Mouse (Mus musculus): ENCODE data around the gene Clk3. TPM values are rescaled to one million over a fixed set of nuclear protein-coding genes. Genes with fewer than 3 reads are reported as not detected.

Gene Clk3
- 70.6 and 79.7 TPM in 2 replicates for polyA plus RNA-seq (2016; fragmentation: Nextera tagmentation; extraction: Ambion mirVana)

- H3K27me3 ChIP-seq (ENCODE audit: insufficient read depth, poor library complexity, severe bottlenecking), result no peaks in the 10 kb centered on the region
- no peaks in the 10 kb centered on the region for H3K9me3 ChIP-seq
- under 1% methylated on average over 93 of the region's 93 CpGs for WGBS
- peaks cover 13% of the 10 kb centered on the region for H3K36me3 ChIP-seq
- peaks cover 71% of the 10 kb centered on the region for H3K4me1 ChIP-seq
- H3K4me3 ChIP-seq, result peak within 1 kb of the TSS; percentile 96
- peak within 1 kb of the TSS; percentile 100 for H3K27ac ChIP-seq
- DNase-seq (ENCODE audit: low spot score), result peak; percentile 91
Observed at GRCm38 (mm10) chr9:57765364-57766351, at the start of gene Clk3. Gene Clk3, minus strand, starts transcription at chr9:57765860.

- peak overlapping the region; percentile 75 for H3K27ac ChIP-seq
- no peak for DNase-seq (ENCODE audit: low spot score)
- 26% methylated on average over 3 of the region's 3 CpGs for WGBS
- no peaks in the 10 kb centered on the region for H3K9me3 ChIP-seq
- H3K4me1 ChIP-seq, result peaks cover 96% of the 10 kb centered on the region
- H3K4me3 ChIP-seq, result no peak overlapping the region
- no peaks in the 10 kb centered on the region for H3K27me3 ChIP-seq (ENCODE audit: insufficient read depth, poor library complexity, severe bottlenecking)
- peaks cover 6% of the 10 kb centered on the region for H3K36me3 ChIP-seq
Observed at GRCm38 (mm10) chr9:57814866-57815265, 49.2 kb upstream of the Clk3 start.

GRCm38 (mm10) chr9:57814014-57814413 is 48.4 kb upstream of the Clk3 start:
- DNase-seq (ENCODE audit: low spot score), result no peak
- WGBS, result 33% methylated on average over 1 of the region's 1 CpGs
- H3K27ac ChIP-seq, result peak overlapping the region; percentile 75
- peaks cover 13% of the 10 kb centered on the region for H3K36me3 ChIP-seq
- H3K27me3 ChIP-seq (ENCODE audit: insufficient read depth, poor library complexity, severe bottlenecking), result no peaks in the 10 kb centered on the region
- peaks cover 100% of the 10 kb centered on the region for H3K4me1 ChIP-seq
- H3K9me3 ChIP-seq, result no peaks in the 10 kb centered on the region
- no peak overlapping the region; the same call in 1 of the 2 replicates for H3K4me3 ChIP-seq

GRCm38 (mm10) chr9:57811793-57812733 is 46.4 kb upstream of the Clk3 start:
- Histone ChIP-seq H3K27me3 (ENCODE audit: insufficient read depth, poor library complexity, severe bottlenecking) (no peaks in the 10 kb centered on the region), H3K36me3 (peaks cover 31% of the 10 kb centered on the region), H3K4me1 (peaks cover 100% of the 10 kb centered on the region), H3K27ac (peak overlapping the region; percentile 75), H3K4me3 (peak overlapping the region; percentile 9; the same call in 1 of the 2 replicates), H3K9me3 (no peaks in the 10 kb centered on the region)
- 11% methylated on average over 8 of the region's 8 CpGs for WGBS
- no peak for DNase-seq (ENCODE audit: low spot score)

- no peaks in the 10 kb centered on the region for H3K9me3 ChIP-seq
- H3K27me3 ChIP-seq (ENCODE audit: insufficient read depth, poor library complexity, severe bottlenecking), result no peaks in the 10 kb centered on the region
- no peak for DNase-seq (ENCODE audit: low spot score)
- H3K4me3 ChIP-seq, result no peak overlapping the region
- peak overlapping the region; percentile 53; the same call in 1 of the 2 replicates for H3K27ac ChIP-seq
- H3K36me3 ChIP-seq, result peaks cover 34% of the 10 kb centered on the region
- 72% methylated on average over 3 of the region's 3 CpGs for WGBS
- H3K4me1 ChIP-seq, result peaks cover 100% of the 10 kb centered on the region
Observed at GRCm38 (mm10) chr9:57810691-57811090, 45.0 kb upstream of the Clk3 start.

- DNase-seq (ENCODE audit: low spot score), result no peak
- H3K27me3 ChIP-seq (ENCODE audit: insufficient read depth, poor library complexity, severe bottlenecking), result no peaks in the 10 kb centered on the region
- H3K27ac ChIP-seq, result peak overlapping the region; percentile 65
- peaks cover 98% of the 10 kb centered on the region for H3K4me1 ChIP-seq
- H3K4me3 ChIP-seq, result no peak overlapping the region
- 59% methylated on average over 5 of the region's 5 CpGs for WGBS
- no peaks in the 10 kb centered on the region for H3K9me3 ChIP-seq
- H3K36me3 ChIP-seq, result peaks cover 34% of the 10 kb centered on the region
Observed at GRCm38 (mm10) chr9:57808771-57809310, 43.2 kb upstream of the Clk3 start.

- Histone ChIP-seq H3K4me3 (no peak overlapping the region), H3K27me3 (ENCODE audit: insufficient read depth, poor library complexity, severe bottlenecking) (no peaks in the 10 kb centered on the region), H3K36me3 (peaks cover 37% of the 10 kb centered on the region), H3K27ac (peak overlapping the region; percentile 17; the same call in 1 of the 2 replicates), H3K9me3 (no peaks in the 10 kb centered on the region), H3K4me1 (peaks cover 98% of the 10 kb centered on the region)
- DNase-seq (ENCODE audit: low spot score), result no peak
- WGBS, result 50% methylated on average over 4 of the region's 4 CpGs
Observed at GRCm38 (mm10) chr9:57807174-57807651, 41.6 kb upstream of the Clk3 start.

GRCm38 (mm10) chr9:57806066-57806481 is 40.4 kb upstream of the Clk3 start:
- Histone ChIP-seq H3K4me3 (no peak overlapping the region), H3K27me3 (ENCODE audit: insufficient read depth, poor library complexity, severe bottlenecking) (no peaks in the 10 kb centered on the region), H3K27ac (peak overlapping the region; percentile 76), H3K36me3 (peaks cover 48% of the 10 kb centered on the region), H3K4me1 (peaks cover 96% of the 10 kb centered on the region), H3K9me3 (no peaks in the 10 kb centered on the region)
- 33% methylated on average over 1 of the region's 1 CpGs for WGBS
- no peak for DNase-seq (ENCODE audit: low spot score)

GRCm38 (mm10) chr9:57805087-57805737 is 39.6 kb upstream of the Clk3 start:
- Histone ChIP-seq H3K27me3 (ENCODE audit: insufficient read depth, poor library complexity, severe bottlenecking) (no peaks in the 10 kb centered on the region), H3K4me1 (peaks cover 96% of the 10 kb centered on the region), H3K36me3 (peaks cover 48% of the 10 kb centered on the region), H3K4me3 (no peak overlapping the region), H3K27ac (peak overlapping the region; percentile 76), H3K9me3 (no peaks in the 10 kb centered on the region)
- no peak for DNase-seq (ENCODE audit: low spot score)
- WGBS, result 31% methylated on average over 10 of the region's 10 CpGs

GRCm38 (mm10) chr9:57803839-57804238 is 38.2 kb upstream of the Clk3 start:
- Histone ChIP-seq H3K36me3 (peaks cover 43% of the 10 kb centered on the region), H3K4me1 (peaks cover 96% of the 10 kb centered on the region), H3K27me3 (ENCODE audit: insufficient read depth, poor library complexity, severe bottlenecking) (no peaks in the 10 kb centered on the region), H3K4me3 (no peak overlapping the region), H3K27ac (peak overlapping the region; percentile 78), H3K9me3 (no peaks in the 10 kb centered on the region)
- no peak for DNase-seq (ENCODE audit: low spot score)
- WGBS, result 9% methylated on average over 4 of the region's 4 CpGs

GRCm38 (mm10) chr9:57803047-57803446 is 37.4 kb upstream of the Clk3 start:
- peaks cover 39% of the 10 kb centered on the region for H3K36me3 ChIP-seq
- 4% methylated on average over 3 of the region's 3 CpGs for WGBS
- no peaks in the 10 kb centered on the region for H3K27me3 ChIP-seq (ENCODE audit: insufficient read depth, poor library complexity, severe bottlenecking)
- H3K9me3 ChIP-seq, result no peaks in the 10 kb centered on the region
- peaks cover 96% of the 10 kb centered on the region for H3K4me1 ChIP-seq
- no peak for DNase-seq (ENCODE audit: low spot score)
- H3K4me3 ChIP-seq, result no peak overlapping the region
- H3K27ac ChIP-seq, result peak overlapping the region; percentile 78
